Mouse (Mus musculus): ENCODE data around the gene Avil. TPM values are rescaled to one million over a fixed set of nuclear protein-coding genes. Genes with fewer than 3 reads are reported as not detected.

Gene Avil
- polyA plus RNA-seq (2015; fragmentation: Nextera tagmentation; extraction: Ambion mirVana), result 0.13 and 0.15 TPM in 2 replicates

- DNase-seq (ENCODE audit: low spot score), result no peak
These were observed at the start of gene Avil for GRCm38 (mm10) chr10:127000529-127000928. Avil (plus strand) TSS chr10:127000709.

GRCm38 (mm10) chr10:126952375-126952774 lies 48.1 kb upstream of the Avil start:
- TF ChIP-seq CTCF (IDR thresholded peaks at IDR 0.05) (no peak; the same call in 1 of the 2 replicates), EP300 (IDR thresholded peaks at IDR 0.05) (no peak)
- DNase-seq (ENCODE audit: low spot score) (no peak), ATAC-seq (no peak)
- H3K27me3 ChIP-seq (replicated peaks; ENCODE audit: insufficient read depth, low read length), result no peaks in the 10 kb centered on the region
- WGBS, result 75% methylated on average over 1 of the region's 1 CpGs
- no peak overlapping the region for H3K4me3 ChIP-seq (ENCODE audit: low read depth, low read length)
- no peak overlapping the region for H3K27ac ChIP-seq (ENCODE audit: low read length)
- no peaks in the 10 kb centered on the region for H3K36me3 ChIP-seq (ENCODE audit: insufficient read depth, low read length)
- H3K9ac ChIP-seq (replicated peaks; ENCODE audit: low read depth), result no peak overlapping the region
- no peaks in the 10 kb centered on the region for H3K9me3 ChIP-seq (ENCODE audit: low read length)
- H3K4me1 ChIP-seq (ENCODE audit: insufficient read depth, low read depth, low read length), result peaks cover 4% of the 10 kb centered on the region; the same call in 1 of the 2 replicates
- H3K4me2 ChIP-seq (replicated peaks; ENCODE audit: low read depth, low read length), result no peak overlapping the region

More at GRCm38 (mm10) chr10:127000529-127000928, at the start of gene Avil:
- WGBS, result 83% methylated on average over 5 of the region's 5 CpGs
- no peaks in the 10 kb centered on the region for H3K9me3 ChIP-seq (ENCODE audit: low read length)
- no peak for TF ChIP-seq CTCF (IDR thresholded peaks at IDR 0.05)
- TF ChIP-seq EP300 (IDR thresholded peaks at IDR 0.05), result no peak
- H3K4me2 ChIP-seq (replicated peaks; ENCODE audit: low read depth, low read length), result no peak within 1 kb of the TSS
- peaks cover 12% of the 10 kb centered on the region; the same call in 1 of the 2 replicates for H3K36me3 ChIP-seq (ENCODE audit: insufficient read depth, low read length)
- no peak within 1 kb of the TSS for H3K9ac ChIP-seq (replicated peaks; ENCODE audit: low read depth)
- H3K4me3 ChIP-seq (ENCODE audit: low read depth, low read length), result no peak within 1 kb of the TSS
- no peaks in the 10 kb centered on the region for H3K4me1 ChIP-seq (ENCODE audit: insufficient read depth, low read depth, low read length)
- H3K27ac ChIP-seq (ENCODE audit: low read length), result no peak within 1 kb of the TSS
- peak; percentile 13; the same call in 1 of the 2 replicates for ATAC-seq
- H3K27me3 ChIP-seq (replicated peaks; ENCODE audit: insufficient read depth, low read length), result no peaks in the 10 kb centered on the region

- ATAC-seq (no peak), DNase-seq (ENCODE audit: low spot score) (no peak)
- TF ChIP-seq EP300 (IDR thresholded peaks at IDR 0.05) (no peak), CTCF (IDR thresholded peaks at IDR 0.05) (no peak)
- Histone ChIP-seq H3K4me2 (replicated peaks; ENCODE audit: low read depth, low read length) (no peak overlapping the region), H3K4me3 (ENCODE audit: low read depth, low read length) (no peak overlapping the region), H3K27me3 (replicated peaks; ENCODE audit: insufficient read depth, low read length) (no peaks in the 10 kb centered on the region), H3K4me1 (ENCODE audit: insufficient read depth, low read depth, low read length) (peaks cover 4% of the 10 kb centered on the region; the same call in 1 of the 2 replicates), H3K27ac (ENCODE audit: low read length) (no peak overlapping the region), H3K9me3 (ENCODE audit: low read length) (no peaks in the 10 kb centered on the region), H3K9ac (replicated peaks; ENCODE audit: low read depth) (no peak overlapping the region), H3K36me3 (ENCODE audit: insufficient read depth, low read length) (no peaks in the 10 kb centered on the region)
- WGBS, result 70% methylated on average over 3 of the region's 3 CpGs
These were observed 47.5 kb upstream of the Avil start for GRCm38 (mm10) chr10:126953029-126953471.

GRCm38 (mm10) chr10:126956692-126957358 lies 43.7 kb upstream of the Avil start:
- H3K4me3 ChIP-seq (ENCODE audit: low read depth, low read length), result no peak overlapping the region
- TF ChIP-seq CTCF (IDR thresholded peaks at IDR 0.05), result no peak
- TF ChIP-seq EP300 (IDR thresholded peaks at IDR 0.05), result peak; percentile 17; the same call in 1 of the 2 replicates
- no peaks in the 10 kb centered on the region for H3K9me3 ChIP-seq (ENCODE audit: low read length)
- no peaks in the 10 kb centered on the region for H3K27me3 ChIP-seq (replicated peaks; ENCODE audit: insufficient read depth, low read length)
- H3K9ac ChIP-seq (replicated peaks; ENCODE audit: low read depth), result no peak overlapping the region; the same call in 1 of the 2 replicates
- no peaks in the 10 kb centered on the region for H3K4me1 ChIP-seq (ENCODE audit: insufficient read depth, low read depth, low read length)
- ATAC-seq, result no peak
- H3K4me2 ChIP-seq (replicated peaks; ENCODE audit: low read depth, low read length), result peak overlapping the region; percentile 39
- H3K27ac ChIP-seq (ENCODE audit: low read length), result peak overlapping the region; percentile 72
- DNase-seq (ENCODE audit: low spot score), result no peak
- WGBS, result 25% methylated on average over 15 of the region's 15 CpGs
- H3K36me3 ChIP-seq (ENCODE audit: insufficient read depth, low read length), result no peaks in the 10 kb centered on the region

- ATAC-seq (peak; percentile 66), DNase-seq (ENCODE audit: low spot score) (peak; percentile 85)
- Histone ChIP-seq H3K4me2 (replicated peaks; ENCODE audit: low read depth, low read length) (peak overlapping the region; percentile 39), H3K9ac (replicated peaks; ENCODE audit: low read depth) (no peak overlapping the region; the same call in 1 of the 2 replicates), H3K9me3 (ENCODE audit: low read length) (no peaks in the 10 kb centered on the region), H3K4me1 (ENCODE audit: insufficient read depth, low read depth, low read length) (peaks cover 7% of the 10 kb centered on the region), H3K36me3 (ENCODE audit: insufficient read depth, low read length) (no peaks in the 10 kb centered on the region), H3K4me3 (ENCODE audit: low read depth, low read length) (no peak overlapping the region), H3K27me3 (replicated peaks; ENCODE audit: insufficient read depth, low read length) (no peaks in the 10 kb centered on the region), H3K27ac (ENCODE audit: low read length) (peak overlapping the region; percentile 72)
- 6% methylated on average over 25 of the region's 25 CpGs for WGBS
- TF ChIP-seq EP300 (IDR thresholded peaks at IDR 0.05), result no peak
- no peak for TF ChIP-seq CTCF (IDR thresholded peaks at IDR 0.05)
These were observed 43.0 kb upstream of the Avil start for GRCm38 (mm10) chr10:126957359-126958107.

- DNase-seq (ENCODE audit: low spot score) (no peak), ATAC-seq (no peak)
- H3K27ac ChIP-seq (ENCODE audit: low read length), result no peak overlapping the region
These were observed 40.0 kb upstream of the Avil start for GRCm38 (mm10) chr10:126960496-126960895.

More at GRCm38 (mm10) chr10:126960496-126960895, 40.0 kb upstream of the Avil start:
- H3K4me3 ChIP-seq (ENCODE audit: low read depth, low read length), result no peak overlapping the region
- H3K9me3 ChIP-seq (ENCODE audit: low read length), result no peaks in the 10 kb centered on the region
- WGBS, result 84% methylated on average over 8 of the region's 8 CpGs
- no peak overlapping the region for H3K4me2 ChIP-seq (replicated peaks; ENCODE audit: low read depth, low read length)
- TF ChIP-seq CTCF (IDR thresholded peaks at IDR 0.05), result no peak
- no peak for TF ChIP-seq EP300 (IDR thresholded peaks at IDR 0.05)
- no peak overlapping the region for H3K9ac ChIP-seq (replicated peaks; ENCODE audit: low read depth)
- H3K27me3 ChIP-seq (replicated peaks; ENCODE audit: insufficient read depth, low read length), result no peaks in the 10 kb centered on the region
- peaks cover 7% of the 10 kb centered on the region for H3K4me1 ChIP-seq (ENCODE audit: insufficient read depth, low read depth, low read length)
- no peaks in the 10 kb centered on the region for H3K36me3 ChIP-seq (ENCODE audit: insufficient read depth, low read length)

All from lung, postnatal 0 days (tissue).